Mouse (Mus musculus) cerebellum, adult 2 months (tissue): ENCODE measurements around the gene Srp9.

Source experiments
- CTCF ChIP-seq: fragments of 200-500 bp; IDR thresholded peaks from 2 replicates; pipeline ENCODE4 v1.5.1; 2011; ENCODE audit warnings: low read depth, mild to moderate bottlenecking, control low read depth, low read length, moderate library complexity, borderline replicate concordance; ENCODE audit not compliant: insufficient read depth
- POLR2A ChIP-seq: fragments of 200-500 bp; IDR thresholded peaks from 2 replicates; pipeline ENCODE4 v1.6.1; 2011; ENCODE audit warnings: low read length, control low read depth, borderline replicate concordance; ENCODE audit not compliant: insufficient read depth

- TF ChIP-seq CTCF (no peak), POLR2A (no peak)
Observed at GRCm38 (mm10) chr1:182091261-182091660, 33.3 kb upstream of the Srp9 start.
